Mouse (Mus musculus) neural tube, embryonic 15.5 days (tissue): ENCODE results near the gene Slc46a1. TPM values are rescaled to one million over a fixed set of nuclear protein-coding genes. Genes with fewer than 3 reads are reported as not detected.
A peak's percentile ranks its signal among the peaks of the same experiment; 100 is the strongest.

Experiments used
- ATAC-seq: fragments of 200-750 bp; cut with Nextera tagmentation; 2 replicates; pipeline ENCODE4 v1.8.0; 2017; ENCODE audit warnings: mild to moderate bottlenecking, moderate TSS enrichment, moderate library complexity; ENCODE audit not compliant: low FRiP score
- H3K27ac ChIP-seq: fragments of 300-500 bp; sonication (generic); replicated peaks from 2 replicates; pipeline ENCODE4 v1.5.1; 2015; ENCODE audit warnings: mild to moderate bottlenecking, inconsistent platforms
- H3K27me3 ChIP-seq: fragments of 300-500 bp; sonication (generic); replicated peaks from 2 replicates; pipeline ENCODE4 v1.6.1; 2015; ENCODE audit warnings: inconsistent platforms
- H3K36me3 ChIP-seq: fragments of 300-500 bp; sonication (generic); 2 replicates; pipeline ENCODE4 v1.6.1; 2015; ENCODE audit warnings: inconsistent platforms
- H3K4me1 ChIP-seq: fragments of 300-500 bp; sonication (generic); 2 replicates; pipeline ENCODE4 v1.6.1; 2015; ENCODE audit warnings: inconsistent platforms
- H3K4me2 ChIP-seq: fragments of 300-500 bp; sonication (generic); 2 replicates; pipeline ENCODE4 v1.6.1; 2015; ENCODE audit warnings: inconsistent platforms, mild to moderate bottlenecking, moderate library complexity
- H3K4me3 ChIP-seq: fragments of 300-500 bp; sonication (generic); replicated peaks from 2 replicates; pipeline ENCODE4 v1.5.1; 2015; ENCODE audit warnings: mild to moderate bottlenecking, inconsistent platforms
- H3K9ac ChIP-seq: fragments of 300-500 bp; sonication (generic); replicated peaks from 2 replicates; pipeline ENCODE4 v1.6.1; 2015; ENCODE audit warnings: mild to moderate bottlenecking, inconsistent platforms
- H3K9me3 ChIP-seq: fragments of 300-500 bp; sonication (generic); replicated peaks from 2 replicates; pipeline ENCODE4 v1.6.1; 2016; ENCODE audit warnings: inconsistent platforms
- WGBS: fragments of 180-500 bp; shearing (Covaris S2); methylation state at CpG from one replicate; pipeline ENCODE4 v1.1.7; 2015; ENCODE audit warnings: mixed read lengths; 5-methylcytosine and 5-hydroxymethylcytosine counted together
- polyA plus RNA-seq: library from polyadenylated mRNA; unstranded; fragments of >200 nt; fragmentation: Nextera tagmentation; extraction: Ambion mirVana; gene quantifications from 2 replicates; pipeline ENCODE4 v1.2.1, GENCODE M21; 2015

Gene Slc46a1
- polyA plus RNA-seq, 1 experiment from 2014 or later = 26.0 TPM

DNA sequence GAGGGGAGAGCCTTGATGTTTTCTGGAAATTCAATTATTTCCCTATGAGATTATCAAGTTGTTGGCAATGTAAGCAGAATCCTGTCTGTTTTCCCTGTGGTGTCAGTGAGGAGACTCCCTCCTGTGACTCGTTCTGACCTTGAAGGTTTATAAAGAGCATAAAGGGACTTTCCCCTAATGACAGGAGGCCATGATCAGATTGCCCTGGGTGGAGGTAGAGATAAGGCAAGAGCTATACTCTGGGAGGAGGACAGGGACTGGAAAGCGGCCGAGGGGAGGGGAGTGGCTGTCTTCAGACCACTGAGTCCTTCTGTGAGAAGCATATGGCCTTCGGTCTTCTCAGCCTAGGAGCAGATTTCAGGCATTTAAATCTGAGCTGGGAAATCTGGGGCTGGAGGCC lies 31.4 kb upstream of the Slc46a1 start:
- Histone ChIP-seq H3K9me3 (no peaks in the 10 kb centered on the region), H3K9ac (no peak overlapping the region), H3K27ac (no peak overlapping the region), H3K4me1 (peaks cover 5% of the 10 kb centered on the region; the same call in 1 of the 2 replicates), H3K4me3 (no peak overlapping the region), H3K4me2 (no peak overlapping the region), H3K27me3 (no peaks in the 10 kb centered on the region), H3K36me3 (no peaks in the 10 kb centered on the region)
- WGBS = 71% methylated on average over 4 of the region's 4 CpGs
- no peak for ATAC-seq

GRCm38 (mm10) chr11:78435776-78436349 lies 29.6 kb upstream of the Slc46a1 start:
- Histone ChIP-seq H3K4me3 (no peak overlapping the region), H3K9me3 (no peaks in the 10 kb centered on the region), H3K4me2 (0 out of 2 replicates have a peak overlapping the region, but pooled peaks have one; percentile 13), H3K4me1 (peaks cover 5% of the 10 kb centered on the region; the same call in 1 of the 2 replicates), H3K27me3 (no peaks in the 10 kb centered on the region), H3K36me3 (no peaks in the 10 kb centered on the region), H3K27ac (no peak overlapping the region), H3K9ac (no peak overlapping the region)
- no peak for ATAC-seq
- WGBS = 4% methylated on average over 19 of the region's 19 CpGs

GRCm38 (mm10) chr11:78437182-78437581 lies 28.3 kb upstream of the Slc46a1 start:
- Histone ChIP-seq H3K36me3 (no peaks in the 10 kb centered on the region), H3K4me2 (no peak overlapping the region), H3K4me1 (peaks cover 5% of the 10 kb centered on the region; the same call in 1 of the 2 replicates), H3K9ac (no peak overlapping the region), H3K27ac (no peak overlapping the region), H3K9me3 (no peaks in the 10 kb centered on the region), H3K4me3 (no peak overlapping the region), H3K27me3 (no peaks in the 10 kb centered on the region)
- ATAC-seq = no peak
- WGBS = 91% methylated on average over 7 of the region's 7 CpGs

DNA sequence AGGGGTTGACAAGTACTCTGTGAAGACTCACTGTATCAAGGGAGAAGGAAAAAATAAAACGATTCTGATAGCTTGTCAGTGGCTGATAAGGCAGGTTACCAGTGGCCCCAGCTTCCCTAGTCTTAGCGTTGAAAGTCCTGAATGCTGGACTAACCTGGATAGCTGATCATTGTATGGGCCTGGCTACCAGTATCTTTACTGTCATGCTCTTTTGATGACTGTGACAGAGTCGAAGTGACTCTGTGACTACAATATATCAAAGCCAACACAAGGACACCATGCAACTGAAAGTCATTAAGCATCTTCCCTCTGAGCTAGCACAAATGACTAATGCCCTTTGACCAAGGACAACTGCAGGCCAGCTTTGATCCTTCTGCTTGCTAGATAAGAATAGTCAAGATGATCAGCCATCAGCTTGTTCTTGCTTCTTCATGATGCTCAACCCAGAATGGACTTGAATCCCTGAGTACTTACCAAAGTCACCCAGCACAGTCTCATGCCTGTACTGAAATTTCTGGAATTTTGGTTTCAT lies 27.0 kb upstream of the Slc46a1 start:
- WGBS = 85% methylated on average over 3 of the region's 3 CpGs
- Histone ChIP-seq H3K36me3 (no peaks in the 10 kb centered on the region), H3K27me3 (no peaks in the 10 kb centered on the region), H3K4me1 (peaks cover 5% of the 10 kb centered on the region; the same call in 1 of the 2 replicates), H3K27ac (no peak overlapping the region), H3K4me3 (no peak overlapping the region), H3K4me2 (no peak overlapping the region), H3K9ac (no peak overlapping the region), H3K9me3 (no peaks in the 10 kb centered on the region)
- no peak for ATAC-seq

- 75% methylated on average over 5 of the region's 5 CpGs for WGBS
- no peak for ATAC-seq
- no peaks in the 10 kb centered on the region for H3K9me3 ChIP-seq
Measured at GRCm38 (mm10) chr11:78443115-78443514, 22.4 kb upstream of the Slc46a1 start.

GRCm38 (mm10) chr11:78447168-78447567 lies 18.3 kb upstream of the Slc46a1 start:
- 56% methylated on average over 3 of the region's 3 CpGs for WGBS

More at GRCm38 (mm10) chr11:78443115-78443514, 22.4 kb upstream of the Slc46a1 start:
- no peaks in the 10 kb centered on the region for H3K4me1 ChIP-seq
- no peak overlapping the region for H3K4me2 ChIP-seq
- H3K27ac ChIP-seq = no peak overlapping the region
- no peak overlapping the region for H3K9ac ChIP-seq
- H3K36me3 ChIP-seq = no peaks in the 10 kb centered on the region
- H3K4me3 ChIP-seq = no peak overlapping the region
- no peaks in the 10 kb centered on the region for H3K27me3 ChIP-seq

DNA sequence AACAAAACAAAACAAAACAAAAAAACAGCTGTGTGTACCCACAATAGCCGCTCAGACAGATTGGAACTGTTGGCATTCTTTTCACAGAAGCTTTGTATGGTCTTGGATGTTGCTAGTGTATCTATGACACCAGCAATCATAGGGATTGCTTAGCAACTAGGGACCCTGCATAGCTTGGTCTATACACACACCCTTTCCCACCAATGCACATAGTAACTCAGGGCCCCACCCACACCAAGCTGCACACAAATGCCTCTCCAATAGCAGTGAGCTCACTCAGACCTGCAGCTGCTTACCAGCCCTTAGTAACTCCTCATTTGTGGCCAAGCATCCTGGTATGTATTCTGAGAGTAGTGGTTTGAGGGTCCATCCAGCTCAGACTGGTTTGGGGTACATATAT lies 17.3 kb upstream of the Slc46a1 start:
- H3K4me2 ChIP-seq = no peak overlapping the region
- H3K4me3 ChIP-seq = no peak overlapping the region
- no peaks in the 10 kb centered on the region for H3K27me3 ChIP-seq
- H3K4me1 ChIP-seq = no peaks in the 10 kb centered on the region
- ATAC-seq = no peak
- WGBS = 82% methylated on average over 1 of the region's 1 CpGs
- no peak overlapping the region for H3K27ac ChIP-seq
- H3K9me3 ChIP-seq = no peaks in the 10 kb centered on the region
- H3K36me3 ChIP-seq = no peaks in the 10 kb centered on the region
- no peak overlapping the region for H3K9ac ChIP-seq

More at GRCm38 (mm10) chr11:78447168-78447567, 18.3 kb upstream of the Slc46a1 start:
- H3K4me2 ChIP-seq = no peak overlapping the region
- no peaks in the 10 kb centered on the region for H3K9me3 ChIP-seq
- H3K27ac ChIP-seq = no peak overlapping the region
- H3K4me3 ChIP-seq = no peak overlapping the region
- H3K4me1 ChIP-seq = no peaks in the 10 kb centered on the region
- H3K9ac ChIP-seq = no peak overlapping the region
- H3K36me3 ChIP-seq = no peaks in the 10 kb centered on the region
- H3K27me3 ChIP-seq = no peaks in the 10 kb centered on the region
- no peak for ATAC-seq

DNA sequence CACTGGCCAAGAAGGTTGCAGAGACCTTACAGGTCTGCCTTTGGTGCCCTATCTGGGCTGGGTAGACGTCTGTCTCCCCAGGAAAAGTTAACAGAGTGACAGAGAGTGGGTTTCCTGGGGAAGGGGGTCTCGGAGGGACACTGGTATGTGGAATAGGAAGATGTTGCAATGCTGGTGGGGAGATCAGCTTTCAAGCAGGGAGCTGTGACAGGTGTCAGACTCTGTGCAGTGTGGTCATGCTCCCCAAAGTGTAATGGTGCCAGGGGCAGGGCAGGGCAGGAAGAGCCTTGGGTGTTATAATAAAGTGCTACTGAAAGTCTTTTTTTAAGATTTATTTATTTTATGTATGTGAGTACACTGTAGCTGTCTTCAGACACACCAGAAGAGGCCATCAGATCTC lies 15.2 kb upstream of the Slc46a1 start:
- H3K4me2 ChIP-seq = no peak overlapping the region
- no peaks in the 10 kb centered on the region for H3K36me3 ChIP-seq
- no peak overlapping the region for H3K4me3 ChIP-seq
- H3K9me3 ChIP-seq = no peaks in the 10 kb centered on the region
- H3K9ac ChIP-seq = no peak overlapping the region
- H3K27ac ChIP-seq = no peak overlapping the region
- no peaks in the 10 kb centered on the region for H3K4me1 ChIP-seq
- ATAC-seq = no peak
- H3K27me3 ChIP-seq = no peaks in the 10 kb centered on the region; the same call in 1 of the 2 replicates
- WGBS = 67% methylated on average over 2 of the region's 2 CpGs

DNA sequence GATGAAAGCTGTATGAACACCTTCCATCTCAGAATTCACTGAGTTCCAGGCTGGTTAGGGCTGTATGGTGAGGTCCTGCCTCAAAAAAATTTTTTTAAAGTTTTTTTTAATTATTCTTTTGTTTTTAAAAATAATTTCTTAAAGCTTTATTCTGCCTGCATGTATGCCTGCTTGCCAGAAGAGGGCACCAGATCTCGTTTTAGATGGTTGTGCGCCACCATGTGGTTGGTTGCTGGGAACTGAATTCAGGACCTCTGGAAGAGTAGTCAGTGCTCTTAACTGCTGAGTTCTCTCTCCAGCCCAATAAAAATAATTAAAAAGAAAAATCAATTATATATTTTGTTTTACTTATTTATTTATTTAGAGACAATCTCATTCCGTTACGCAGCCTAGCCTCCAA lies 11.8 kb upstream of the Slc46a1 start:
- Histone ChIP-seq H3K27ac (no peak overlapping the region), H3K4me3 (no peak overlapping the region), H3K36me3 (no peaks in the 10 kb centered on the region), H3K27me3 (peaks cover 3% of the 10 kb centered on the region; the same call in 1 of the 2 replicates), H3K4me2 (no peak overlapping the region), H3K9me3 (no peaks in the 10 kb centered on the region), H3K9ac (no peak overlapping the region), H3K4me1 (no peaks in the 10 kb centered on the region)
- WGBS = 15% methylated on average over 4 of the region's 4 CpGs
- ATAC-seq = no peak

- ATAC-seq = no peak
- peaks cover 3% of the 10 kb centered on the region; the same call in 1 of the 2 replicates for H3K27me3 ChIP-seq
- no peak overlapping the region for H3K9ac ChIP-seq
- no peak overlapping the region for H3K27ac ChIP-seq
- no peaks in the 10 kb centered on the region for H3K36me3 ChIP-seq
- H3K4me1 ChIP-seq = no peaks in the 10 kb centered on the region
- H3K4me2 ChIP-seq = no peak overlapping the region
- 70% methylated on average over 7 of the region's 7 CpGs for WGBS
- no peak overlapping the region for H3K4me3 ChIP-seq
- H3K9me3 ChIP-seq = no peaks in the 10 kb centered on the region
Measured at GRCm38 (mm10) chr11:78454276-78454675, 11.2 kb upstream of the Slc46a1 start.

DNA sequence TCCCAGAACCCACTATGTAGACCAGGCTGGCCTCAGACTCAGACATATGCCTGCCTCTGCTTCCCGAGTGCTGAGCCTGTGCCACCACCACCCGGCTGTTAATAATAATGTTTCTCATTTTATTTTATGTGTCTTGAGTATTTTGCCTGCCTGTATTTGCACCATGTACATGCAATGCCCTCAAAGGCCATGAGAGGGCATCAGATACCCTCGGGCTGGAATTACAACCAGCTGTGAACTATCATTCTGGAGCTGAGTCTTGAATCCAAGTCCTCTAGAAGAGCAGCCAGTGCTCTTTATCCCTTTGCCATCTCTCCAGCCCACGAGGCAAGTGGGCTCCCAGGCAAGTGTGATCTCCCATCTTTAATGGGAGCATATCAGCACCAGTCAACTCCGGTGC lies 10.2 kb upstream of the Slc46a1 start:
- no peaks in the 10 kb centered on the region for H3K9me3 ChIP-seq
- 49% methylated on average over 5 of the region's 5 CpGs for WGBS
- no peak overlapping the region for H3K9ac ChIP-seq
- H3K4me3 ChIP-seq = no peak overlapping the region
- peaks cover 3% of the 10 kb centered on the region; the same call in 1 of the 2 replicates for H3K27me3 ChIP-seq
- H3K27ac ChIP-seq = no peak overlapping the region
- no peak for ATAC-seq
- no peak overlapping the region for H3K4me2 ChIP-seq
- H3K36me3 ChIP-seq = no peaks in the 10 kb centered on the region
- no peaks in the 10 kb centered on the region for H3K4me1 ChIP-seq

- WGBS = 88% methylated on average over 17 of the region's 17 CpGs
Measured at GRCm38 (mm10) chr11:78458740-78459139, 6.8 kb upstream of the Slc46a1 start.

More at GRCm38 (mm10) chr11:78458740-78459139, 6.8 kb upstream of the Slc46a1 start:
- H3K4me2 ChIP-seq = no peak overlapping the region
- H3K9ac ChIP-seq = no peak overlapping the region
- H3K9me3 ChIP-seq = no peaks in the 10 kb centered on the region; the same call in 1 of the 2 replicates
- no peak for ATAC-seq
- no peak overlapping the region for H3K27ac ChIP-seq
- H3K4me3 ChIP-seq = no peak overlapping the region
- H3K36me3 ChIP-seq = no peaks in the 10 kb centered on the region
- H3K27me3 ChIP-seq = peaks cover 3% of the 10 kb centered on the region; the same call in 1 of the 2 replicates
- no peaks in the 10 kb centered on the region for H3K4me1 ChIP-seq
